Mouse (Mus musculus) liver, postnatal 0 days (tissue): Measurements from ENCODE around the gene Tiparp. TPM values are rescaled to one million over a fixed set of nuclear protein-coding genes. Genes with fewer than 3 reads are reported as not detected.

Experiments
- ATAC-seq: fragments of 200-750 bp; cut with Nextera tagmentation; 2 replicates; pipeline ENCODE4 v1.8.0; 2017; ENCODE audit warnings: mild to moderate bottlenecking, moderate library complexity
- DNase-seq: peaks from one replicate; pipeline ENCODE4 v3.0.0-alpha.2; 2016
- H3K27ac ChIP-seq: fragments of 300-500 bp; sonication (generic); 2 replicates; pipeline ENCODE4 v1.5.1; 2014; ENCODE audit warnings: antibody characterized with exemption, moderate library complexity, mild to moderate bottlenecking, low read depth
- H3K27me3 ChIP-seq: fragments of 300-500 bp; sonication (generic); 2 replicates; pipeline ENCODE4 v1.6.1; 2014; ENCODE audit warnings: low read length, control low read depth, mixed read lengths; ENCODE audit not compliant: insufficient read depth
- H3K36me3 ChIP-seq: fragments of 300-500 bp; sonication (generic); replicated peaks from 2 replicates; pipeline ENCODE4 v1.6.1; 2014; ENCODE audit warnings: mild to moderate bottlenecking, control low read depth, low read length, moderate library complexity, mixed read lengths; ENCODE audit not compliant: insufficient read depth
- H3K4me1 ChIP-seq: fragments of 300-500 bp; sonication (generic); 2 replicates; pipeline ENCODE4 v1.6.1; 2014; ENCODE audit warnings: antibody characterized with exemption, mild to moderate bottlenecking, control low read depth; ENCODE audit not compliant: insufficient read depth
- H3K4me2 ChIP-seq: fragments of 300-500 bp; sonication (generic); 2 replicates; pipeline ENCODE4 v1.6.1; 2014; ENCODE audit warnings: low read depth, mild to moderate bottlenecking, low read length, moderate library complexity, mixed read lengths
- H3K4me3 ChIP-seq: fragments of 300-500 bp; sonication (generic); 2 replicates; pipeline ENCODE4 v1.5.1; 2014; ENCODE audit warnings: low read depth, low read length
- H3K9ac ChIP-seq: fragments of 300-500 bp; sonication (generic); replicated peaks from 2 replicates; pipeline ENCODE4 v1.6.1; 2014; ENCODE audit warnings: mild to moderate bottlenecking, moderate library complexity
- H3K9me3 ChIP-seq: fragments of 300-500 bp; sonication (generic); 2 replicates; pipeline ENCODE4 v1.6.1; 2016; ENCODE audit warnings: mild to moderate bottlenecking, control low read depth, low read length, mixed read lengths
- CTCF ChIP-seq: sonication (generic); IDR thresholded peaks from 2 replicates; pipeline ENCODE4 v1.5.1; 2016; ENCODE audit warnings: antibody characterized with exemption, low read depth
- EP300 ChIP-seq: IDR thresholded peaks from 2 replicates; pipeline ENCODE4 v1.6.1; 2016; ENCODE audit warnings: antibody characterized with exemption, low read depth, mild to moderate bottlenecking
- WGBS: fragments of 180-500 bp; shearing (Covaris S2); extraction: QIAGEN DNeasy Blood & Tissue Kit; methylation state at CpG from one replicate; pipeline ENCODE4 v1.1.7; 2014; ENCODE audit not compliant: insufficient replicate concordance; 5-methylcytosine and 5-hydroxymethylcytosine counted together
- polyA plus RNA-seq: library from polyadenylated mRNA; unstranded; fragments of >200 nt; fragmentation: Nextera tagmentation; extraction: Ambion mirVana; gene quantifications from 2 replicates; pipeline ENCODE4 v1.2.1, GENCODE M21; 2015

The Tiparp gene
- polyA plus RNA-seq, 1 experiment from 2014 or later: 7.4 TPM

DNA sequence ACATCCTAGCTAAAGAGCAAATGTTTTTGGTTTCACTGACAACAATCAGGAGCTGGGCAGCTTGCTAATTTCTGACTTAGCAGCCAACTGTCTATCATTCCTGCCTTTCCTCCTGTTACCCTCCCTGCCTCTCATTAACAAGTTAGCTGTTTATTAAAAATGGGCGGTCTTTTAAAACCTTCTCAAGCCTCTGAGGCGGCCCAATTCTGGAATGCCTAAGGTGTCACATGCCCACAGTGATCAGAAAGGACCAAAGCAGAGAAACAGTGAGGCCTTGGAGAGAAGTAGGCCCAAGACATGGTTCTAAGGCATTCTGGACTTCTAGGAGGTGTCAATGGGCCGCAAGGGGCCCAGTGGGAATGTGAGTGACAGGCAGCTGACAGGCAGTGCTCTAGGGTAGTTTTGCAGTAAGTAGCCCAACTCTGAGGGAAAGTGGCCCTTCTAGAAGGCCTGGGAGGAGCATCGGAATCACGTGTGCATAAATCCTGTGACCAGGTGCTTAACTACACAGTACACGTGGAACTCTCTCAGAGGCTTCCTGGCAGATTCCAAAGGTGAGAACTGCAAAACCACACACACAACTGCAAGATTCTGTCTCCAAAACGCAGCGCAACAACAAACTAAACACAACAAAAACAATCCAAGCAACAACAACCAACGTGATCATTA, 37.6 kb downstream of the Tiparp start:
- ATAC-seq (no peak), DNase-seq (no peak)
- H3K27me3 ChIP-seq: no peaks in the 10 kb centered on the region
- no peak overlapping the region for H3K9ac ChIP-seq
- H3K36me3 ChIP-seq: no peaks in the 10 kb centered on the region
- no peaks in the 10 kb centered on the region for H3K9me3 ChIP-seq
- H3K27ac ChIP-seq: no peak overlapping the region
- H3K4me1 ChIP-seq: no peaks in the 10 kb centered on the region
- WGBS: 71% methylated on average over 9 of the region's 9 CpGs
- TF ChIP-seq EP300: no peak
- TF ChIP-seq CTCF: no peak
- no peak overlapping the region for H3K4me2 ChIP-seq
- H3K4me3 ChIP-seq: no peak overlapping the region

DNA sequence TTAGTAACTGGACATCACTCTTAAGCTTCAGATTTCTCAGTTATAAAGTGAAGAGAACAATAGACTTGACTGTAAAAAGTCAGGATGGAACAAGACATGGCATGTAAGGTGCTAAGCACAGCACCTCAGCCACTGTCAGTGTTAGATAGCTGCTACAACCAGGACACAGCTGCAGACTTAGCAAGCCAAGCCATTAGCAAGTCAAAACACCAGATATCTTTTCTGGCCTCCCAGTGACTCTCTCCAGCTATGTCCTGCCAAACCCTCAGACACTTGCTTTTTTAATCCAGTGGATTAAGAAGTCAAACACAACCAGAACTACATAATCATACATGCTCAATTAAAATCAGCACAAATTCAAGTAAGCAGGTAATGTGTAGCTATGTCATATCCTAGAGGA, 41.7 kb downstream of the Tiparp start:
- no peak overlapping the region for H3K4me2 ChIP-seq
- DNase-seq: no peak
- ATAC-seq: no peak
- no peak overlapping the region for H3K4me3 ChIP-seq
- no peak overlapping the region for H3K27ac ChIP-seq
- no peaks in the 10 kb centered on the region for H3K36me3 ChIP-seq
- no peaks in the 10 kb centered on the region for H3K4me1 ChIP-seq
- no peak overlapping the region for H3K9ac ChIP-seq
- no peaks in the 10 kb centered on the region for H3K9me3 ChIP-seq
- no peaks in the 10 kb centered on the region for H3K27me3 ChIP-seq
- TF ChIP-seq EP300 (no peak), CTCF (no peak)

DNA sequence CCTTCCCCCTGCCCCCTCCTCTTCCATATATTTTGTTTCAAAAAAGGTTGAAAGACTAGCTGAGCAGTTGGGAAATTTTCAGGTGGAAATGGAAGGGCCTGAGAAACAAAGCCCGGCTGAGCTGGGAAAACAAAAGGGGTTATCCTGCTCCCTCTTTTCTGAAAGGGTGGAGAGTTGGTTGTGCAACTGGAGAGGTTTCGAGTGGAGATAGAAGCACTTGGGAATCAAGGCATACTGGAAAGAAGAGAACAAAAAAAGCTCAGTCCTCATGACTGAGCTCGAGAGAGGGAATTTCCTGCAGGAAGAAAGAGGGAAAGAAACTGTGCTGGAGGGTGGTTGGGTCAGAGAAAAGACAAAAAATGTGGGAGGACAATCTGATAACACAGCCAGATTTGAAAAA, 45.3 kb downstream of the Tiparp start:
- no peak overlapping the region for H3K4me2 ChIP-seq
- no peak overlapping the region for H3K9ac ChIP-seq
- H3K4me3 ChIP-seq: no peak overlapping the region
- H3K9me3 ChIP-seq: no peaks in the 10 kb centered on the region
- H3K27ac ChIP-seq: no peak overlapping the region
- H3K36me3 ChIP-seq: no peaks in the 10 kb centered on the region
- ATAC-seq (no peak), DNase-seq (no peak)
- no peak for TF ChIP-seq CTCF
- no peak for TF ChIP-seq EP300
- no peaks in the 10 kb centered on the region for H3K27me3 ChIP-seq
- no peaks in the 10 kb centered on the region for H3K4me1 ChIP-seq
- WGBS: 59% methylated on average over 3 of the region's 3 CpGs

DNA sequence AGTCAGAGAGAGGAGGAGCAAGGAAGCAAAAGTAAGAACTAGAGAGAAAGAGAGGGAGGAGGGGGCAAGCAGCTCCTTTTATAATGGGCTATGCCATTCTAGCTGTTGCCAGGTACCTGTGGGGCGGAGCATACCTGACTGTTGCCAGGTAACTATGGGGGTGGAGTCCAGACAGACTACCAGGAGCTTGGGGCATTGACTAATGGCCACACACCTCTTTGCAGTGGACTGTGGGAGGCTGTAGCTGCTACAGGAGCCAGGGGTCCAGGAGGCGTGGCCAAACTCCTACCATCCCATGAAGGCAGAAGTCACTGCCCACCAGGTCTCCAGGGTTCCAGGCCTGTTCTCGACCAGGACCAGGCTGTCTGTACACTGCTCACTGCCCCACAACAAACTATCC, 49.4 kb downstream of the Tiparp start:
- no peak for TF ChIP-seq CTCF
- no peak for TF ChIP-seq EP300
- Histone ChIP-seq H3K9me3 (no peaks in the 10 kb centered on the region), H3K9ac (no peak overlapping the region), H3K4me2 (no peak overlapping the region), H3K36me3 (no peaks in the 10 kb centered on the region), H3K27ac (no peak overlapping the region), H3K4me1 (peaks cover 5% of the 10 kb centered on the region; the same call in 1 of the 2 replicates), H3K4me3 (no peak overlapping the region), H3K27me3 (no peaks in the 10 kb centered on the region)
- WGBS: 81% methylated on average over 3 of the region's 3 CpGs
- ATAC-seq: no peak
- DNase-seq: no peak

DNA sequence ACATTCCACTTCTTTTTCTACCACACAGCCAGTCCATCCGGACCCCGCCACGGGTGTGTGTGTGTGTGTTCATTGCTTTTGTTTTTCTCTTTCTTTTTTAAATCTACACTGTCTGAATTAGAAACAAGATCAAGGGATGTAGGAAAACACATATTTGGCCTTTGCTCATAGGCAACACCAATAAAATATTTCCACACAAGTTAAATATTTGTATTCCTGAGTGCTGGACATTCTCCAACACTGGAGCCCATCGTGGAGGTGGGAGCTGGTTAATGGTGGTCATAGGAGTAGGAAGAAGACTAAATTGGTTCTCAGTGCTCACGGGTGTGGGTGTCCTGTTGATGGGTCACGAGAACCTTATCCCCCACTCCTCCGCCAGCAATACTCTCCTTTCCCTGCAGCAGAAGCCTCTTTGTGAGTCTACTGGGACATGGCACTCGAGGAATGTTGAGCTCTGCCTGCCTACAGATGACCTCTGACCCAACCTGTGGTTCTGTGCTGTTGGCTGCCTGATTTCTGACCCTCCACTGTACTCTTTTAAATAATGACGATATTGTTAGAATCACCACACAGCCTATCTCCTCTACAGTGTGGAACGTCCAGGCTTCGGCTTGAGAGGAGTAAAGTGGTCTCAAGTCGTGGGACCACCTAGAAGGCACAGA, 51.2 kb downstream of the Tiparp start:
- Histone ChIP-seq H3K27ac (no peak overlapping the region), H3K4me3 (no peak overlapping the region), H3K9me3 (no peaks in the 10 kb centered on the region), H3K9ac (no peak overlapping the region), H3K36me3 (no peaks in the 10 kb centered on the region), H3K27me3 (no peaks in the 10 kb centered on the region), H3K4me1 (peaks cover 5% of the 10 kb centered on the region; the same call in 1 of the 2 replicates), H3K4me2 (no peak overlapping the region)
- WGBS: 57% methylated on average over 12 of the region's 12 CpGs
- DNase-seq (no peak), ATAC-seq (peak; percentile 53)
- TF ChIP-seq EP300: no peak
- TF ChIP-seq CTCF: no peak

DNA sequence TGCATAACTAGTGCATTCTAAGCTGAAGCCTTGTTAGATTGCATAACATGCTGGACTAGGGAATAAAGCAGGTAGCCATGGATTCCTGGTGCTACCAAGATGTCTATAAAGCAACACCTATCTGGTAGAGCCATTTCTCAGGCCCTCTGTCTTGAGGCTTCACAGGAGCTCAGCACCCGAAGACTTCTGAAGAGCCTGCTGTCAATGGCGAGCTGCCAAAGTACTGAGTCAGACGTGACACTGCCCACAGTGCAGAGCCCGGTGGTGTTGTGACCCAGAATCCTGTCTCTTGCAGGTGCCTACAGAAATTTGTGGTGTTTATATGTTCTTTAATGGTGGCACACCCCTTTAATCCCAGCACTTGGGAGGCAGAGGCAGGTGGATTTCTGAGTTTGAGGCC, 53.4 kb downstream of the Tiparp start:
- Histone ChIP-seq H3K4me2 (no peak overlapping the region), H3K9me3 (no peaks in the 10 kb centered on the region), H3K4me1 (peaks cover 15% of the 10 kb centered on the region), H3K36me3 (no peaks in the 10 kb centered on the region), H3K4me3 (no peak overlapping the region), H3K27me3 (no peaks in the 10 kb centered on the region), H3K27ac (no peak overlapping the region), H3K9ac (no peak overlapping the region)
- WGBS: 51% methylated on average over 4 of the region's 4 CpGs
- DNase-seq: no peak
- no peak for ATAC-seq
- TF ChIP-seq CTCF (no peak), EP300 (no peak)
